Mouse (Mus musculus) midbrain, embryonic 11.5 days (tissue): Measurements from ENCODE around the gene Fgfr1op. TPM values are rescaled to one million over a fixed set of nuclear protein-coding genes. Genes with fewer than 3 reads are reported as not detected.
A peak's percentile ranks its signal among the peaks of the same experiment; 100 is the strongest.
"Not testable (repeated sequence)": the region's sequence is repeated elsewhere in the genome, so short reads cannot be mapped to it uniquely, and the experiment has no call there.

ENCODE experiments used
- ATAC-seq: fragments of 200-750 bp; cut with Nextera tagmentation; 2 replicates; pipeline ENCODE4 v1.8.0; 2017; ENCODE audit warnings: moderate TSS enrichment, moderate library complexity; ENCODE audit not compliant: low FRiP score
- DNase-seq: peaks from one replicate; pipeline ENCODE4 v3.0.0; 2015; ENCODE audit warnings: low spot score; ENCODE audit errors: missing footprints
- H3K27ac ChIP-seq: fragments of 300-500 bp; sonication (generic); 2 replicates; pipeline ENCODE4 v1.5.1; 2014; ENCODE audit warnings: low read depth, low read length
- H3K27me3 ChIP-seq: fragments of 300-500 bp; sonication (generic); 2 replicates; pipeline ENCODE4 v1.6.1; 2014; ENCODE audit warnings: mild to moderate bottlenecking, low read length, moderate library complexity, mixed read lengths; ENCODE audit not compliant: control insufficient read depth, insufficient read depth
- H3K36me3 ChIP-seq: fragments of 300-500 bp; sonication (generic); 2 replicates; pipeline ENCODE4 v1.6.1; 2014; ENCODE audit warnings: mild to moderate bottlenecking, low read length, moderate library complexity, mixed read lengths; ENCODE audit not compliant: control insufficient read depth, insufficient read depth
- H3K4me1 ChIP-seq: fragments of 300-500 bp; sonication (generic); 2 replicates; pipeline ENCODE4 v1.6.1; 2014; ENCODE audit warnings: low read length; ENCODE audit not compliant: control insufficient read depth, insufficient read depth
- H3K4me2 ChIP-seq: fragments of 300-500 bp; sonication (generic); 2 replicates; pipeline ENCODE4 v1.6.1; 2014; ENCODE audit warnings: mild to moderate bottlenecking, moderate library complexity
- H3K4me3 ChIP-seq: fragments of 300-500 bp; sonication (generic); 2 replicates; pipeline ENCODE4 v1.5.1; 2014; ENCODE audit warnings: low read depth, low read length
- H3K9ac ChIP-seq: fragments of 300-500 bp; sonication (generic); 2 replicates; pipeline ENCODE4 v1.6.1; 2014; ENCODE audit warnings: low read length
- H3K9me3 ChIP-seq: fragments of 300-500 bp; sonication (generic); 2 replicates; pipeline ENCODE4 v1.6.1; 2016; ENCODE audit warnings: low read length; ENCODE audit not compliant: control insufficient read depth
- WGBS: fragments of 180-500 bp; shearing (Covaris S2); extraction: QIAGEN DNeasy Blood & Tissue Kit; methylation state at CpG from one replicate; pipeline ENCODE4 v1.1.7; 2014; 5-methylcytosine and 5-hydroxymethylcytosine counted together
- polyA plus RNA-seq: library from polyadenylated mRNA; unstranded; fragments of >200 nt; fragmentation: Nextera tagmentation; extraction: Ambion mirVana; gene quantifications from 2 replicates; pipeline ENCODE4 v1.2.1, GENCODE M21; 2014

Gene Fgfr1op
- polyA plus RNA-seq, 1 experiment from 2014 or later: 61.3 TPM

- H3K9me3 ChIP-seq, H3K27ac ChIP-seq, H3K27me3 ChIP-seq, ATAC-seq, DNase-seq, H3K4me1 ChIP-seq, H3K36me3 ChIP-seq: not testable (repeated sequence)
- H3K4me2 ChIP-seq: peak overlapping the region; percentile 37
- WGBS: 3% methylated on average over 11 of the region's 11 CpGs
- H3K9ac ChIP-seq: peak overlapping the region; percentile 38; the same call in 1 of the 2 replicates
- H3K4me3 ChIP-seq: peak overlapping the region; percentile 46
Observed at GRCm38 (mm10) chr17:8165977-8166376, 676 bp downstream of the Fgfr1op start.

- no CpG with 5 or more reads among the region's 3 CpGs for WGBS
- H3K4me1 ChIP-seq, H3K27me3 ChIP-seq, H3K9ac ChIP-seq, H3K9me3 ChIP-seq, H3K36me3 ChIP-seq, DNase-seq, H3K27ac ChIP-seq, ATAC-seq: not testable (repeated sequence)
- peak overlapping the region; percentile 46; the same call in 1 of the 2 replicates for H3K4me3 ChIP-seq
- peak overlapping the region; percentile 37 for H3K4me2 ChIP-seq
Observed at GRCm38 (mm10) chr17:8166454-8166853, 1.2 kb downstream of the Fgfr1op start.

GRCm38 (mm10) chr17:8167436-8167835 is 2.1 kb downstream of the Fgfr1op start:
- H3K4me2 ChIP-seq, ATAC-seq, H3K4me3 ChIP-seq: not testable (repeated sequence)

GRCm38 (mm10) chr17:8170331-8170730 is 5.0 kb downstream of the Fgfr1op start:
- 96% methylated on average over 7 of the region's 7 CpGs for WGBS
- no peaks in the 10 kb centered on the region for H3K9me3 ChIP-seq
- no peak overlapping the region for H3K27ac ChIP-seq
- no peak overlapping the region for H3K9ac ChIP-seq
- no peak for ATAC-seq
- peaks cover 16% of the 10 kb centered on the region for H3K36me3 ChIP-seq
- H3K4me2 ChIP-seq: no peak overlapping the region
- no peak for DNase-seq
- no peaks in the 10 kb centered on the region for H3K27me3 ChIP-seq
- H3K4me3 ChIP-seq: no peak overlapping the region
- H3K4me1 ChIP-seq: no peaks in the 10 kb centered on the region

More at GRCm38 (mm10) chr17:8167436-8167835, 2.1 kb downstream of the Fgfr1op start:
- H3K36me3 ChIP-seq: peaks cover 10% of the 10 kb centered on the region
- H3K27ac ChIP-seq, H3K9ac ChIP-seq, DNase-seq, H3K4me1 ChIP-seq, H3K9me3 ChIP-seq, H3K27me3 ChIP-seq: not testable (repeated sequence)
- WGBS: 96% methylated on average over 5 of the region's 8 CpGs

- Histone ChIP-seq H3K9ac (no peak overlapping the region), H3K9me3 (no peaks in the 10 kb centered on the region), H3K4me2 (no peak overlapping the region), H3K4me1 (no peaks in the 10 kb centered on the region), H3K36me3 (peaks cover 20% of the 10 kb centered on the region), H3K27me3 (no peaks in the 10 kb centered on the region), H3K27ac (no peak overlapping the region), H3K4me3 (no peak overlapping the region)
- DNase-seq: no peak
- ATAC-seq: no peak
- WGBS: 79% methylated on average over 4 of the region's 4 CpGs
Observed at GRCm38 (mm10) chr17:8171081-8171480, 5.8 kb downstream of the Fgfr1op start.

- Histone ChIP-seq H3K36me3 (peaks cover 15% of the 10 kb centered on the region), H3K27me3 (no peaks in the 10 kb centered on the region), H3K27ac (no peak overlapping the region; the same call in 1 of the 2 replicates), H3K4me1 (peaks cover 5% of the 10 kb centered on the region), H3K9me3 (no peaks in the 10 kb centered on the region), H3K4me2 (no peak overlapping the region), H3K9ac (no peak overlapping the region), H3K4me3 (no peak overlapping the region)
- DNase-seq (no peak), ATAC-seq (peak; percentile 57; the same call in 1 of the 2 replicates)
- 68% methylated on average over 5 of the region's 5 CpGs for WGBS
Observed at GRCm38 (mm10) chr17:8177090-8177489, 11.8 kb downstream of the Fgfr1op start.

- peaks cover 15% of the 10 kb centered on the region for H3K36me3 ChIP-seq
- no peak for DNase-seq
- ATAC-seq: no peak
- no peak overlapping the region for H3K4me2 ChIP-seq
- no peak overlapping the region for H3K4me3 ChIP-seq
- H3K9ac ChIP-seq: no peak overlapping the region
- H3K27ac ChIP-seq: no peak overlapping the region
- H3K27me3 ChIP-seq: no peaks in the 10 kb centered on the region
- H3K9me3 ChIP-seq: no peaks in the 10 kb centered on the region
- WGBS: 95% methylated on average over 5 of the region's 5 CpGs
- H3K4me1 ChIP-seq: no peaks in the 10 kb centered on the region
Observed at GRCm38 (mm10) chr17:8183815-8184214, 18.5 kb downstream of the Fgfr1op start.

- Histone ChIP-seq H3K4me1 (no peaks in the 10 kb centered on the region), H3K4me3 (no peak overlapping the region), H3K27me3 (no peaks in the 10 kb centered on the region), H3K36me3 (peaks cover 15% of the 10 kb centered on the region), H3K9ac (no peak overlapping the region), H3K27ac (no peak overlapping the region), H3K9me3 (no peaks in the 10 kb centered on the region), H3K4me2 (no peak overlapping the region)
- ATAC-seq: no peak
- WGBS: 93% methylated on average over 7 of the region's 7 CpGs
- DNase-seq: peak; percentile 72
Observed at GRCm38 (mm10) chr17:8184217-8184616, 18.9 kb downstream of the Fgfr1op start.

- H3K4me1 ChIP-seq: no peaks in the 10 kb centered on the region
- WGBS: 93% methylated on average over 8 of the region's 8 CpGs
Observed at GRCm38 (mm10) chr17:8193678-8194077, 28.4 kb downstream of the Fgfr1op start.

More at GRCm38 (mm10) chr17:8193678-8194077, 28.4 kb downstream of the Fgfr1op start:
- Histone ChIP-seq H3K27me3 (no peaks in the 10 kb centered on the region), H3K27ac (no peak overlapping the region), H3K4me2 (no peak overlapping the region), H3K36me3 (peaks cover 7% of the 10 kb centered on the region), H3K9ac (no peak overlapping the region), H3K4me3 (no peak overlapping the region), H3K9me3 (no peaks in the 10 kb centered on the region)
- ATAC-seq: no peak
- no peak for DNase-seq
